Mouse (Mus musculus): Measurements from ENCODE around the gene C5ar2.
"Not testable (repeated sequence)": the region's sequence is repeated elsewhere in the genome, so short reads cannot be mapped to it uniquely, and the experiment has no call there.

The C5ar2 gene

GRCm38 (mm10) chr7:16259110-16259590, 15.2 kb upstream of the C5ar2 start, which contains the start of gene C5ar1:
TSS of gene C5ar1 (minus strand) at chr7:16259540.
- DNase-seq (ENCODE audit: extremely low read depth, low read depth, low spot score), result no peak

- no peak for DNase-seq (ENCODE audit: extremely low read depth, low read depth, low spot score)
These were observed 13.9 kb upstream of the C5ar2 start for GRCm38 (mm10) chr7:16257830-16258229.

DNA sequence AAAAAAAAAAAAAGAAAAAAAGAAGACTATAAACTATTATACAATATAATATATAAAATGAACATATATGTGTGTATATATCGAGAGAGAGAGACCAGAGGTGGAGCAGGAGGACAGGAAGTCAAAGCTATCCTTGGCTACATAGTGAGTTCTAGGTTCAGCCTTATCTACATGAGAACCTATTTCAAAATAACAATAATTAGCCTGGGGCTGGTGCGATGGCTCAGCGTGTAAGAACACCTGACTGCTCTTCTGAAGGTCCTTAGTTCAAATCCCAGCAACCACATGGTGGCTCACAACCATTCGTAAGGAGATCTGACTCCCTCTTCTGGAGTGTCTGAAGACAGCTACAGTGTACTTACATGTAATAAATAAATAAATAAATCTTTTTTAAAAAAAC, 12.0 kb upstream of the C5ar2 start:
- DNase-seq (ENCODE audit: extremely low read depth, low read depth, low spot score), result not testable (repeated sequence)

DNA sequence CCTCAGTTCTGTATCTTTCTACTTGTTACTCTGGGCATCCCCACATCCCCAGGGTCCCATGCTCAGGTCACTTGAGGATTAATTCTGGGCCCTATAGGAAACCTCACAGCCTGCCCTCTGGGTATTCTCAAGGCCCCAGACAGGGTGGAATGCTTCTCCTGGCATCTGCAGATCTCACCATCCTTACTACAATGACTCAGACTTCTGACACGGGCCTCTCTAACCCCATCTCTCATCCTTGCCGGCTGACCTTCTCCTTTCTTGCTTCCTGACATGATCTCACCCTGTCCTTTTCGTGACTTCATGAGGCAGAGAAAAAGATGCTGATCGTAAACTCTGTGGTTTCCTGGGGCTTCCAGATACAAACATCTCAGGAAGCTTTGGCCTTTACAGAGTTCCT, 10.2 kb upstream of the C5ar2 start:
- no peak for DNase-seq (ENCODE audit: extremely low read depth, low read depth, low spot score)

DNA sequence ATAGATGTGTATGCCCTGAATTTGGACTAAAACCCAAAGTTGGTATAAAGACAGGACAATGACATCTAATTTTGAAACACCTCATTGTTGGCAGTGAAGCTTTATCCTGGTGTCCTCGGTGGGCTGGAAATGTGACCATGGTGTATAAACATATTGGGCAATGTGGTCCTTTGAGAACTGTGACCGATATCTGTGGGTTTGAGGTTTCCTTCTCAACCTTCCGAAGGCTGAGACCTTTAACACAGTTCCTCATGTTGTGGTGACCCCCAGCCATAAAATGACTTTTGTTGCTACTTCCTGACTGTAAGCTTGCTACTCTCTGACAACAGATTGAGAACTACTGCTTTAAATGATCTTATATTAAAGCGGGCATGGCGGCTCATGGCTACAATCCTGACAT, 6.7 kb upstream of the C5ar2 start:
- no peak for DNase-seq (ENCODE audit: extremely low read depth, low read depth, low spot score)

- DNase-seq (ENCODE audit: extremely low read depth, low read depth, low spot score), result no peak
These were observed 2.0 kb upstream of the C5ar2 start for GRCm38 (mm10) chr7:16245958-16246357.

GRCm38 (mm10) chr7:16242198-16242597, 1.8 kb downstream of the C5ar2 start:
- DNase-seq (ENCODE audit: extremely low read depth, low read depth, low spot score), result no peak

- DNase-seq (ENCODE audit: extremely low read depth, low read depth, low spot score), result no peak
These were observed 2.2 kb downstream of the C5ar2 start for GRCm38 (mm10) chr7:16241787-16242186.

DNA sequence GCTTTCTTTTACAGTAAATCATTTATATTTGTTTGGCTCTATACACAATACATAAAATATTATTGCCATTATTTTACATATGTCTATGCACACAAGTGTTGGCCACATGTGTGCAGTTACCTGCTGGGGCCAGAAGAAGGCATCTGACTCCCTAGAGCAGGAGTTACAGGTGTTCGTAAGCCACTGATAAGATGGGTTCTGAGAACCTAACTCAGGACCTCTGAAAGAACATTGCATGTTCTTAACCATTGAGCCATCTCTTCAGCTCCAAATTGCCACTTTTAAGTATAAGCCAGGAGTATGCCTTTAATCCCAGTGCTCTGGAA, 3.0 kb downstream of the C5ar2 start:
- no peak for DNase-seq (ENCODE audit: extremely low read depth, low read depth, low spot score)

GRCm38 (mm10) chr7:16240281-16240977, 3.5 kb downstream of the C5ar2 start:
- no peak for DNase-seq (ENCODE audit: extremely low read depth, low read depth, low spot score)

- no peak for DNase-seq (ENCODE audit: extremely low read depth, low read depth, low spot score)
These were observed 4.4 kb downstream of the C5ar2 start for GRCm38 (mm10) chr7:16239554-16239997.

DNA sequence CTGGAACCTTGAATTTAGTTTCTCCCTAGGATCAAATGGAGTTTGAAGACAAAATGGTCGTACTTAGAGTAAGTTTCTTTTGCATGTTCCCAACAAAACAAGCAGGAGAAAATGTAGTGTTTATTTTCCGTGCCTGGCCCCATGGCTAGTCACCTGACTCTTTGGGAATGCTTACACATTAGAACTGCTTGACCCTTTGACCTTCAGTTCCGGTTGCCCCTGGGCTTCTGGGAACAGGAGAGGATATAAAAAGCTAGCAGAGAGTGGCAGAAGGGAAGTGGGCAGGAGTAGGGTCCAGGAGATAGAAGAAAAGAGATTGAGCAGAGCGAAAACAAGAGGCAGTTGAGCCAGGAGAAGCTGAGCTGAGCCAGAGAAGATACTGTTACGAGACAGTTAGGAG, 14.1 kb downstream of the C5ar2 start:
- no peak for DNase-seq (ENCODE audit: extremely low read depth, low read depth, low spot score)

GRCm38 (mm10) chr7:16221582-16222272, 22.2 kb downstream of the C5ar2 start, which contains the start of gene Dhx34:
TSS of gene Dhx34 (minus strand) at chr7:16222037.
- DNase-seq (ENCODE audit: extremely low read depth, low read depth, low spot score), result peak; percentile 19

DNA sequence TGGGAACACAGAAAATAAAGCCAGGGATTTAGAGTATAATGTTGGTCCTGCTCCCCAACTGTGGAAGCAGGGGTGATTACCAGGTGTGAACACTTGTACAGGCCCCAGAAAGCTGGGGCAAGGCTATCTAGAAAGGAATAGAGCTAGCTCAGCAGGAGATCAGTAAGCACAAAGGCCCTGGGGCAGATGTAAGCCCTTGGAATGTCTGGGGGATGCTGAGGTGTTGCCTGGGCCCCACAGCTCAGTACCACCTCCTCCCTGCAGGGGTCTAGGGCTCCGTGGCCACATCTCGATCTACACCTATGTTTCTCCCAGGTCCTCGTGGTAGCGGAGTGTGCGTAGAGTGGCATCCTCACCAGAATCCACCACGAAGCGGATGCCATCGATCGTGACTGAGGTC, 30.0 kb downstream of the C5ar2 start:
- DNase-seq (ENCODE audit: extremely low read depth, low read depth, low spot score), result no peak

- no peak for DNase-seq (ENCODE audit: extremely low read depth, low read depth, low spot score)
These were observed 30.8 kb downstream of the C5ar2 start for GRCm38 (mm10) chr7:16213196-16213595.

DNA sequence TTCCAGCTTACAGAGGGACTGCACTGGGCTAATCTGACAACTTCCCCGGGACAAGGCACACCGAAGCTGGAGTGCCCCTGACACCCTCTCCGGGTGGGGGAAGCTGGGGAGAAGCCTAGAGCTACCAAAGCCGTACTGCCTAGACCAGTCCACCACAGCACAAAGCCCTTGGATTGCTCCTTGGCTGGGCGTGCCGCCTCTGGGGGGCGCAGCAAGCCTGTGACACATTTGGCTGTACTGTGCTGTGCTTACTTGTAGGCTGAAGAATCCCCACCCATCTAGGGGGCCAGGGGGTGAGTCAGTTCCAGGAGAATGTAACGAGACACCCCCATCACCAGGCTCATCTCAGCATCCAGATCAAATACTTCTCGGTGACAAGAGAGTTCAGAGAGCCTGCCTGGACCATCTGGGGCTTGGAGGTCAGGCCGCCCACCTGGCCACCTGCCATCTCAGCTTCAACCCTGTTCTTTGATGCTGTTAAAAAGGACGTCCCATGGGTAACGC, 33.0 kb downstream of the C5ar2 start:
- DNase-seq (ENCODE audit: extremely low read depth, low read depth, low spot score), result no peak

- DNase-seq (ENCODE audit: extremely low read depth, low read depth, low spot score), result no peak
These were observed 34.9 kb downstream of the C5ar2 start for GRCm38 (mm10) chr7:16208781-16209665.

DNA sequence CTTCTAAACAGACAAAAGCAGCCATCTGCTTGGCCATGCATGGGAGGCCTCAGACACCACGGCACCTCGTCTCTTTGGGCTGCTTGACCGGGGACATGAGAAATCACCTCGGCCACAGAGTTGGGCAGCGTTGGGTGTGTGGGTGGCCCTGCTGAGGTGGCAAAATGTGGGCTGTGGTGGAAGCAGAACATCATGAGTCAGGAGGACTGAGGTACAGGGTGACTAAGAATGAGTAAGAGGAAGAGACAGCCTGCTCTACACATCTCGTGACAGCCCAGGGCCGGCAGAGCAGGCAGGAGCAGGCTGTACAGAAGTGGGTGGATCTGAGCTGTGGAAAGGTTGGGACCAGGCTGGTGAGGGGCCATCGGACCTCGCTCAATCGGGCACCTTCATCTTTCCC, 36.5 kb downstream of the C5ar2 start:
- peak; percentile 13 for DNase-seq (ENCODE audit: extremely low read depth, low read depth, low spot score)

- no peak for DNase-seq (ENCODE audit: extremely low read depth, low read depth, low spot score)
These were observed 36.9 kb downstream of the C5ar2 start for GRCm38 (mm10) chr7:16207076-16207475.

DNA sequence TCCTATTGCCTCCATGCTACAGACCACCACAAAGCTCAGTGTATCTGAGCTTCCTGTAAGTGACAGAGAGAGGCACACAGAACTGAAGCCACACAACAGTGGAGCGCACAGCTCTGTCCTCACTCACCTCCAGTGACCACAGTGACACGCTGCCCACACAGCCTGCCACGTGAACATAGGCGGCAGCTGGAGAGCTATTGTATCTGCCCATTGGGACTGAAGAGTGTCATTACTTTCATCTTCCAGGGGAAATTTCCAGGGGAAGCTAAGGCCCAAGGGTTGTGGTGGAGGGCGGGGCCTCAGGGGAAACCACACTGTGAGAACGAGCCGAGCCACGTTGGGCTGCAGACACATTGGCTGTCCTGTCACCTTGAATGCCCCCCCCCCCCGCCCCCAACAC, 39.2 kb downstream of the C5ar2 start:
- DNase-seq (ENCODE audit: extremely low read depth, low read depth, low spot score), result no peak

DNA sequence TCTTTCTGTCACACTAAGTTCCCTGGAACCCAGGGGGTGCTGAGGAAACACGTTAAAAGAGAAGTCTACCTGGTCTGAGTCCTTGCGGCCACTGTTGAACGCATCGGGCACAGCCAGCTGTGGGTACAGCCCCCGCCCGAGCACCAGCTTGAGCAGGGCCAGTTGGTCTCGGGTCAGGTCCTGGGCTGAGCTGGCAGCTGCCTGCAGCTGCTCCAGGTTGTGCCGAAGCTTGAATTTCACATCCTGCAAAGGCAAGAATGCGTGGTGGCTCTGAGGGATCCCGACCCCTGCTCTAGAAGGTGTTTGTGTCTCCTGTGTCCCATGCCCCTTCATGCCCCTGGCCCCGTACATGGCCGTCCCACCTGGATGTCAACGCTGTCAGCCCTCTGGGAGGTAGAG, 40.5 kb downstream of the C5ar2 start:
- no peak for DNase-seq (ENCODE audit: extremely low read depth, low read depth, low spot score)
